Mouse (Mus musculus) bone marrow macrophage, adult 2 months (primary cell): ENCODE measurements at regions not wholly inside any gene's neighbourhood (a gene's known extent, or its start where the extent isn't known, plus 50 kb on each side); places are given as distances from the start of the nearest gene placed in this dataset.

ENCODE experiments used
- H3K27ac ChIP-seq: 2 replicates; pipeline ENCODE4 v1.5.1; 2012; ENCODE audit warnings: low read depth, low read length; ENCODE audit not compliant: insufficient read depth
- H3K4me1 ChIP-seq: 2 replicates; pipeline ENCODE4 v1.6.1; 2012; ENCODE audit warnings: low read length; ENCODE audit not compliant: control insufficient read depth, insufficient read depth
- H3K4me3 ChIP-seq: 2 replicates; pipeline ENCODE4 v1.5.1; 2012; ENCODE audit warnings: mild to moderate bottlenecking, low read length, moderate library complexity; ENCODE audit not compliant: insufficient read depth
- CTCF ChIP-seq: IDR thresholded peaks from 2 replicates; pipeline ENCODE4 v1.5.1; 2012; ENCODE audit warnings: low read depth, mild to moderate bottlenecking, low read length, moderate library complexity
- POLR2A ChIP-seq: IDR thresholded peaks from 2 replicates; pipeline ENCODE4 v1.6.1; 2012; ENCODE audit warnings: mild to moderate bottlenecking, low read depth, low read length, borderline replicate concordance

DNA sequence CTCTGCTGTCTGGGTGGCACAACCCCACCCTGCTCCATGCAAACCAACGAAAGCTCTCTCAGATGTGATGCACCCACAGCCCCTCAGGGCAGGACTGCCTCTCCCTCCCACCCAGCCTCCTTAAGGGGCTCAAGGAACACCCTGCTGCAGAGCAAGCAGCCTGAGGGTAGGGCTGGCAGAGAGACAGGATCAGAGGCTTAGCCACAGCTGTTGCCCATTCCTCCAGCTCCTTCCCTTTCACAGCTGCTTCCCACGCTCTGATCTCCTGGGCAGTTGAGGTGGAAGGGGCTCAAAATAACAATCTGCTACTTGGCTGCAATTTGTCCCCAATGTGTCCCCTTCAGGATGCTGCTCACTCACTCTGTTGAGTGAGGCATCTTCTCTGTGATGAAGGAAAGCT lies 181.5 kb downstream of the Sh3bp4 start:
- Histone ChIP-seq H3K27ac (no peak overlapping the region), H3K4me3 (no peak overlapping the region), H3K4me1 (no peaks in the 10 kb centered on the region)
- TF ChIP-seq CTCF (no peak), POLR2A (no peak)

DNA sequence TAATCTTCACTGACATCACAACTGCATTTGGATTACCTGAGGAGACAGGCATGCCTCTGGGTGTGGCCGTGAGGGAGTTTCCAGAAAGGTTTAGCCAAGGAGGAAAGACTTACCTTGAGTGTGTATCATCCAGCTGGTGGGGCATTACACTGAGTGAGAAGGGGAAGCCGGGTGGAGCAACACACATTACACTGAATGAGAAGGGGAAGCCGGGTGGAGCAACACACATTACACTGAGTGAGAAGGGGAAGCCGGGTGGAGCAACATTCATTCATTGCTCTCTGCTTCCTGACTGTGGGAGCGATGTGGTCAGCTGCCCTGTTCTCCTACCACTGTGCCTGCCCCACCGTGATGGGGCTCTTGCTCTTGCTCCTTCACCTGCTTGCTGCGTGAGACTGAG lies 182.3 kb downstream of the Sh3bp4 start:
- Histone ChIP-seq H3K4me3 (no peak overlapping the region), H3K27ac (no peak overlapping the region)

DNA sequence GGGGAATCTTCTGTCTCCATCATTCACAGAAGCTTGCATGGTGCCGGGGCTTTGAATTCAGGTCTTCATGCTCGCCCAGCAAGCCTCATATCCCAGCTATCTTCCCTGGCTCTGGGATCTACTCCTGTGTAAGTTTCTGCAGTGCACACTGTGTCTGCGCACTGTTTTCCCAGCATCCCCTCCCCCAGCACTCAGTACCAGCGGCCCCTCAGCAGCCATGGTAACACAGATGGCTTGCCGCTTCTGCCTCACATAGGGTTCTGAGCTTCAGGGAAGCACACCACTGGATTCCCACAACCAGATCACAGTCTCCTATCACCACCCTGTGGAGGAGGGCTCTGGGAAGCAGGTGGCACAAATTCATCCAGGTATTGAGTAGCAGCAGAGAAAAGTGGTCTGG lies 187.7 kb downstream of the Sh3bp4 start:
- Histone ChIP-seq H3K27ac (no peak overlapping the region), H3K4me3 (no peak overlapping the region), H3K4me1 (no peaks in the 10 kb centered on the region)
- TF ChIP-seq CTCF = no peak
- TF ChIP-seq POLR2A = no peak

More for the DNA sequence above, 182.3 kb downstream of the Sh3bp4 start:
- no peak for TF ChIP-seq POLR2A
- no peaks in the 10 kb centered on the region for H3K4me1 ChIP-seq

DNA sequence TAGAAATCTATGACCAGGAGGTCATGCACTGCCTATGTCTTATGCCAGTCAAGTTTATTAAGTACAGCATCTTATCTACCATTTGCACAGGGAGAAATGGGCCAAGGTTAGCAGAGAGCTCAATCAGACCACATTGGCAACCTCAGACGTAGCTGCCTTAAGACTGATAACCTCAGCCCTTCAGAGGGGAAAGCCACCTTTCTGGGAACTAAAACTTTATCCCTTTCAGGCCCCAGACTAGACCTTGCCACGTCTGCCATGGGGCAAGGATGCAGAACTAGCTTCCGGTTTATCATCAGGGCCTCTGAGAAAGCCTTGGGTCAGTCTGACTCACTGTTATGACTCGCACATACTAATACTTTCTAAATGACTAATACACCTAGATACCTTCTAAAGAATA lies 188.8 kb upstream of the Agap1 start:
- no peak overlapping the region for H3K27ac ChIP-seq
- no peak overlapping the region for H3K4me3 ChIP-seq
- no peaks in the 10 kb centered on the region for H3K4me1 ChIP-seq
- TF ChIP-seq CTCF (no peak), POLR2A (no peak)

DNA sequence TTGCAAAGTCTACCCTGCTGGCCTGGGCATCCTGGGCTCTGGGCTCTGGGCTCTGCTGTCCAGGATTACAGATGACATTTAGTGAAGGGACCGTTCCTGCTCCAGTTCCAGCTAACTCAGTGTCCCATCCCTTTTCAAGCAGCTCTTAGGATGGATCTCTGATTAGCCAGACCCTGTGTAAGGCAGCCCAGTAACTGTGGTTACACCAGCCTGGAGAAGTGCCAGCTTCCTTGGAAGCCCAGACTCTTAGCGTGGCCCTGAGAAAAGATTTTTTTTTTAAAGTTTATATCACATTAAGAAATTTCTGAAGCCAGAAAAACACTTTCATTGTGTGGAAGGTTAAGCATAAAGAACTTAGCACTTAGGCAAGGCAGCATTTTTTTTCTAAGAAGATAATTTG lies 185.8 kb upstream of the Agap1 start:
- Histone ChIP-seq H3K4me1 (no peaks in the 10 kb centered on the region), H3K4me3 (no peak overlapping the region), H3K27ac (no peak overlapping the region)
- TF ChIP-seq CTCF = no peak
- TF ChIP-seq POLR2A = no peak

DNA sequence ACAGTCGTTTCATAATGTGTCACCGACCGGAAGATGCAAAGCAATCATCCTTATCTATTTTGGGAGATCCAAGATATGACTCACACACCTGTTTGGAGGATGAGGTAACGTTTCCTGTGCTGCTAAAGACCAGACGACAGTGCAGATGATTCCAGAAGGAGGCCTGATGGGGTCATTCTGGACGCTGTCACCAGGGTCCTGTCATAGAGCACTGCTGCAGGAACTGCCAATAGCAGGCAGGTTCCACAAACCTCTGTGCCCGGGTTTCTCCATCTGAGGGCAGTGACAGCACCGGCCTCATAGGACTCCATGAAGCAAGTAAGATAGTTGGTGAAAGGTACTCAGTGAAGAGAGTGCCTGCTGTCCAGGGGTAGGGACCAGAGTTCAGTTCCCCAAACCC lies 182.9 kb upstream of the Agap1 start:
- H3K4me1 ChIP-seq = no peaks in the 10 kb centered on the region
- TF ChIP-seq CTCF = no peak
- no peak for TF ChIP-seq POLR2A
- H3K4me3 ChIP-seq = no peak overlapping the region
- no peak overlapping the region for H3K27ac ChIP-seq

DNA sequence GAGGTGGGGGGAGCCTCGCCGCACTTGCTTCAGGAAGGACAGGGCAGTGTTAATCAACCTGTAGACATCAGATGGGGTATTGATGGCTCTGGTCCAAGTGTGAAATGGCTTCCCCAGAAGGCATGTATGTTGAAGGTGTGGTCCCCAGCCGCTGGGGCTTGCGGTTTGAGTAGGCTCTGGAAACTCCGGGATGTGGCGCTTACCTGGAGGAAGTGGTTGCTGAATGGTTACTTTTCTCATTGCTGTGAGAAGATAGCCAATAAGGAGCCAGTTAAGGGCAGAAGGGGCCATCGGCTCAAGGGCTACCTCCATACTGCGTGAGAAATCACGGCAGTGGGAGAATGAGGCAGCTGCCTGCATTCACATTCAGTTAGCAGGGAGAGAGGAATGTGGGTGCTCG lies 181.6 kb upstream of the Agap1 start:
- no peak for TF ChIP-seq POLR2A
- no peak for TF ChIP-seq CTCF
- no peak overlapping the region for H3K4me3 ChIP-seq
- no peaks in the 10 kb centered on the region for H3K4me1 ChIP-seq
- H3K27ac ChIP-seq = no peak overlapping the region

DNA sequence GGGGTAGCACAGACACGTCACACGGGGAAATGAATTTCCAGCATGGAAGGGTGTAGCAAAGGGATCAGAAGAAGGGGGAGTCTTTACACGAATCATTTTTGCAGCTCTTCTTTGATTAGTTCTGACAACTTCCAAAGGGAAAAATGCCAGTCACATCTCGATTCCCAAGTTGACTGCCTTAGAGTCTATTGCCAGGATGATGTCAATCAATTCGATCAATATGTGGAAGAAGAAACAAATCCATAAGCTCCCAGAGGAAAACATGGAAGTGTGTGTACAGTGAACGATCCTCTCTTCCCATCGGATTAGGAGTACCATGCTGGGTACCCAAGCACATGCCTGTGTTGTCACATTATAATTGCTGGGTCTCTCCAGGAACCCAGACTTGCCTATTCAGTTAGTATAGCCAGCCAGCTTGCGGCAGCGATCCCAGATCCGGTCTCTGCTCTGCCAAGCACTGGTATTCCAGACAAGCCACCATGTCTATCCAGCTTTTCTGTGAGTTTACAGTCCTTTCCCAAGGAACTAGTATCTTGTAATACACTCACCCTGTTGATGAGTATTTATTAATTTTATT lies 180.7 kb upstream of the Agap1 start:
- TF ChIP-seq CTCF = no peak
- TF ChIP-seq POLR2A = no peak
- Histone ChIP-seq H3K27ac (no peak overlapping the region), H3K4me1 (no peaks in the 10 kb centered on the region), H3K4me3 (no peak overlapping the region)

DNA sequence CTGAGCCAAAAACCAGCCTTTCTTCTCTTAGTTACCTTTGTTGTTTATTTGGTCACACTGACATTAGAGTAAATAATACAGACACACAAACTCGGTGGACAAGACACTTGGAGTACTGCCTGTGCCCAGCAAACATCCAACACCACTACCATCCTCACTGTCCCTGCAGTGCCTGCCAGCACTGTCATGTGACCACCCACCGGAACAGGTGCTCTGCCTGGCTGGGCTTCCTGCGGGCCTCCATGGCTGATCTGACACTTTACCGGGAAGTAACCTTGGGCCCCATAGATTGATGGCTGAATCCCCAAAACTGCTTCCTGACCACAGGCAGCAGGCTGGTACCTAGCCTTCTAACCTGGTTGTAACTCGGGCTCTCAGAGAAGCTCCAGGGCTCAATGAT lies 175.2 kb upstream of the Agap1 start:
- Histone ChIP-seq H3K4me1 (no peaks in the 10 kb centered on the region), H3K4me3 (no peak overlapping the region), H3K27ac (no peak overlapping the region)
- TF ChIP-seq POLR2A (no peak), CTCF (no peak)

DNA sequence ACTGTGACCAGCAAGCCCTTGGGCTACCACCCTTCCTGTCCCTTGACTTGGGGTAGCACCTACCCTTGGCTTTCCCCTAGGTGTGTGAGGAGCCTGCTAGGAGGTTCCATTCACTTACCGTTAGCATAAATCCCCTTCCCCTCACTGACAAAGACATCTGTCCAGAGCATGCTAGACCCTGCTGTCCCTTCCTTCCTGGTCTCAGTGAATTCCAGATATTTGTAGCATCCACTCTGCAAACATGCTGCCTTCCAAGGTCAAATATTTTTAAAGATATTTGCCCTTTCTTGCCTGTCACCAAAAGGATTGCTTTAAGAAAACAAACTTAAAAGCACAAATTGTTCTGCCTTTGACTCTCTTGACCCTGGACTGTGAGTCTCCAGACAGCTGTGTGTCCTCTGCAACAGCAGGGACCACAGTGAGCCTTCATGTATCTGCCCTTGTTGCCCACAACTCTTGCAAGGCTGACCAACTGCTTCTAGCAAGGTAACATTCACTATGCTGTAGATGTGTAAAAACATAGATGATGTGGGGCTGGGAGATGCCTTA lies 173.4 kb upstream of the Agap1 start:
- no peak for TF ChIP-seq CTCF
- no peak for TF ChIP-seq POLR2A
- Histone ChIP-seq H3K4me1 (no peaks in the 10 kb centered on the region), H3K27ac (no peak overlapping the region), H3K4me3 (no peak overlapping the region)

DNA sequence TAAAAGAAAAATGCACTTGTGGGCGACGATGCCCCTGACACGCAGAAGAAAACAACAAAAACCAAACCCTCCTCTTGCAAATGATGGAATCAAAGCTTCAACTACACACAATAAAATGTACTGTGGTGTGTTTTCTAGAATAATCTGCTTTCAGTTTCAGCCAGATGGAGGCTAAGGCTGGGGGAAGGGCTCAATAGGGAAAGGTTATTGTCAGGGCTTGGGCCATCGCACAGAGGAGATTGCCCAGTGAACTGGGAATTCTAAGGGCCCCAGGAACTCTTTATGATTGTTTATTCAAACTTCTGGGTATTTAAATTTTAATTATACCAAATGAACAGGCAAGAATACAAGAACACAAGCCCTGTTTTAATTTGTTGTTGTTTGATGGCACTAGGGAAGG lies 169.6 kb upstream of the Agap1 start:
- Histone ChIP-seq H3K27ac (no peak overlapping the region), H3K4me3 (no peak overlapping the region), H3K4me1 (no peaks in the 10 kb centered on the region)
- no peak for TF ChIP-seq CTCF

DNA sequence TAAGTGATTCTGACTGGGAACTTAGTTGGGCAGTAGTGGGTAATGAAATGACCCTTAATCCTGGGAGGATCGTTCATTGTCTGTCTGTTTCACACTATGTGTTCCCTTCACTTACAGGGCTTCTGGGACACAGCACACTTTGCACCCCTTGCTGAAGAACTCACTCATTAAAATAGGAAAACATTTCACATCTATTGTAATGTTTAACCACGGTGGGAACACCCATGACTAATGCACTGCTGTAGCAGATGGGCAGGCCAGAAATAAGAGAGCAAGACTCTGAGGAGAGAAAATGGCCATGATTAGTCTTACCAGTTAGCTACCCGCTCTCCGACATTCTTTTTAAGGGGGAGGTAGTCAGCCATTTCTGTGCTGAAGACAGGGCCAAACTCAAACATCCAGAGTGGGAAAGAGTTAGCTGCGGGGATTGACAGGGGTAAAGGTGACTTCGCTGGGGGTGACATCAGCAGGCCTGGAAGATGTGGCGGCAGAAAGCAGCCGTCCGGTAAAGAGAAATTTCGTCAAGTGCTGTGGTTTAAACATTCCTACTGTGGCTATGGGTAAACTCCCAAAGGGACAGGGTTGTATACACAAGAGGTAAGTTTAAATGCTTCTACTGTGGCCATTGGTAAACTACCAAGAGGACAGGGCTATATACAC lies 167.3 kb upstream of the Agap1 start:
- TF ChIP-seq CTCF (no peak), POLR2A (no peak)
- no peak overlapping the region for H3K27ac ChIP-seq
- H3K4me1 ChIP-seq = no peaks in the 10 kb centered on the region
- no peak overlapping the region for H3K4me3 ChIP-seq
